Mouse (Mus musculus) liver, adult 2 months (tissue): ENCODE results near the gene Fbxo28.

ENCODE experiments used
- CTCF ChIP-seq: fragments of 200-500 bp; IDR thresholded peaks from 2 replicates; pipeline ENCODE4 v1.5.1; 2011; ENCODE audit warnings: low read depth, low read length, control low read depth
- POLR2A ChIP-seq: fragments of 200-500 bp; IDR thresholded peaks from 2 replicates; pipeline ENCODE4 v1.6.1; 2011; ENCODE audit warnings: low read length, control low read depth; ENCODE audit not compliant: insufficient read depth; ENCODE audit errors: extremely low read depth

DNA sequence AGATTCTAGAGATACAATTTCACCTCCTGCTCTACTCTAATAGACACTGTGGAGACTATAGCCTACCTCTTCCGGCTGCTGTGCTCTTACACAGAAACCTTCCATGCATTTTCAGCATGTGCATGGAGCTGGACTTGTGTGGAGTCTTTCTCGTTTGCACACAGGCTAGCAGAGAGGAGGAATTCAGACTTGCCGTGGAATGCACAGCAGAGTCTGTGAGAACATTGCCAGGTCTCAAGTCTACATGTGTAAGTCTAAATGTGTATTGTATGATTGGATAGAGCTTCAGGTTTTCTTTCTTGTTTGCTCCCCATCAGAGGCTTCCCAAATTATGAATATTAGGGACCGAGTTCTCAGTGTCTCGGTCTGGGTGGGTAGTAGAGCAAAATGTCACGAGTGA, 44.6 kb downstream of the Fbxo28 start:
- no peak for TF ChIP-seq POLR2A
- no peak for TF ChIP-seq CTCF
